Mouse (Mus musculus) kidney, adult 8-10 months (tissue): ENCODE results near the gene Slco3a1.
"Not testable (repeated sequence)": the region's sequence is repeated elsewhere in the genome, so short reads cannot be mapped to it uniquely, and the experiment has no call there.

Source experiments
- DNase-seq, 2 experiments: peaks; one replicate each; pipeline ENCODE4 v3.0.0; 2022

Gene Slco3a1

DNA sequence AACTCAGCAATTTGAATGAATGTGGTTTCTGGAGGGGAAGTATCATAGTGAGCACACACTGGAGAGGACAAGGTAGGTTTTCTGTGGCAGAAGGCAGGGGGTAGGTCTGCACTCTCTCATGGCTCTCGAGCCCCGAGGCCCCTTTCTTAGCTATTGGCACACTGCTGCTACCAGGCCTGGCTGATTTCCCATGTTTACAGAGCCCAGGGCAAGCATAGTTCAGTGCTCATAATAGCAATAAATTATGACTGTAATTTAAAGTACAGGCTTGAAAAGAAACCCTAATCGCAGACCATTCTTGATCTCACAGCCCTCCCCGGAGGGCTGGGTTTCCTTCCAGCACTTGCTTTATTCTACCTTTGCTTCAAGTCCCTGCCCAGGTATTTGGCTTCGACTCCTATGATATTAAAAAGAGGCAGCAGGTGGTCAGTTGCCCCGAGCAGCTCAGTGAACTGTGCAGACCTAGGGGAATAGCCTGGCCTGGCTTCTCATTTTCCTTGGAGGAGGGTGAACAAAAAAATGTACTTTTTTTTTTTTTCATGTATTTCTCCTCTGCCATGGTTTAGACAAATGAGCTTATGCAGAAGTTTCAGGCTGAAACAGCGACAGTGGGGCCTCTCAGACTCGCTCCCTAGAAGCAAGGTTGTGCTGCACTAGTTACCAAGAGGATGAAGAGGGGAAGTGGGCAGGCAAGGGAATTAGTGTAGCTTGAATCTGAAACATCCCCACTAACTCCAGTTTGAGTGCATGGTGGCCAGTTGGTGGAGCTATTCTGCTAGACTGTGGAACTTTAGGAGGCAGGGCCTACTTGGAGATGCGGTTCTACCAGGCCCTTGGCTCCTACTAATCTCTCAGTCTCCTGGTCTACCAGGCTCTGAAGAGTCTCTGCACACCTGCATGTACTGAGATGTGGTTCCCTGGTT lies 130.4 kb downstream of the Slco3a1 start:
- peak; percentile 73 to 75 for DNase-seq

DNA sequence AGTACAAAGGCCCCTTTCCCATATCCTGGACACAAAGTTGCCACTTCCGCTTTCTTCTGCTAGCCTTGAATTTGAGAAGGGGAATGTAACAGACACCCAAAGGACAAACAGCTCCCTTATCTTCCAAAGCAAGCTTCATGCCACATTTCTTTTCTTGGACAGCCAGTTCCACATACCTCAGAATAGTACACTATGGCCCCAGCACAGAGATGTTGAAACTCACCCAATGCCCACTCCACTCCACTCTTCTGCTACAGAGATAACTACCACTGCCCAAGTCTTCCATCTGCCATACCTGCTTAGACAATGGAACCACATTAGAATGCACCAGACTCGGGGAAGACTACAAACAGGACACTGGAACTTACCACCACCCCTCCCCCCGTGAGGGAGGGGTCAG lies 131.3 kb downstream of the Slco3a1 start:
- DNase-seq = no peak

DNA sequence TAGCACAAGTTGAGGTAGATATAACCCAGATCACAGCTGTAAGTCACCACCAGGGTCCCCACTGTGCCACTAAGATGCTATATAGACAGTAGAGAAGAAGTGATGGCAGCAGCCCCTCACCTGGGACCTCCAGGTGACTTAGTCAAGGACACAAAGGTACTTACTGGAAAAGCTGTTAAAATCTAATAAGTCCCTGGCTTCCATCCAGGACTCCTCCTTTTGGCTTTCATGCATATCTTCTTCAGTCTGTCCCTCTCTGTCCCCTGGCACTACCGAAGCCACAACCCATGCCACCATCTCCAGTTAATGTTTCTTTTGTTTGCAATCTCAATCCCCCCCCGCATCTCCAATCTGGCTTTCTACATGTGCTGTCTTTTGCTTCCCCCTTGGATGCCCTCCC lies 131.8 kb downstream of the Slco3a1 start:
- no peak for DNase-seq

DNA sequence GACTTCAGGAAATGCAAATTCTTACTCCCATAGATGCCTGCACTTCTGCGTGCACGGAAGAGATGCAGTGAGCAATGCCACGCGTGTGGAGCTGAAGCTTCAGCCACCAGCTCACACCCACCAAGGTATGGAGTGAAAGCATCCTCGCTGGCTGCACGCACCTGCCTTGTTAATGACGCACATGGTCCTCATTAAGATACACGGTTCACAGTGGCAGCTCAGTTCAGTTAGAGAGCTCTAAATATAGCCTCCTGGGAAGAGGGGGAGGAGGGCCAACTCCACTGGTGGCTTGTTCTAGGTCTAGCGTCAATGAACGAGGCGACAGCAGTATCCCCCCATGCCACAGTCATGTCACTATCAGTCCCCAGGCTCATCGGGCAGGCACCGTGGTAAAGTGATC lies 132.6 kb downstream of the Slco3a1 start:
- no peak for DNase-seq

DNA sequence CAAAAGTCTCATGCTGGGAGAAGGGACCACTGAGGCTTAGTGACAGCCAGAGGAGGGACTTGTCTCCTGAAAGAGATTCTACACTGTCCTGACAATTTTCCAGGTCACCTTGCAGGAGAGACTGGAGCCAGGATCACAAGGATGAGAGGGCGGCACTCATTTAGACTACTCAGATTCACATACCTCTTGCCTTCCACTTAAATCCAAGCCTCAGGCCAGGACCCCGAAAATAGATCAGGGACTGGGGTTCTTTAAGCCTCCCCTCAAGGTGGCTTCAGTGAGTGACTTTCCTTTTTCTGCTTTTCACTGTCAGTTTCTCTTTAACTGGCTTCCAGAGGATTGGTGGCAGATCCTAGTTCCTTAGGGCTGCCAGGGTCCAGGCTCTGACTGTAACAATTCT lies 133.0 kb downstream of the Slco3a1 start:
- no peak for DNase-seq

DNA sequence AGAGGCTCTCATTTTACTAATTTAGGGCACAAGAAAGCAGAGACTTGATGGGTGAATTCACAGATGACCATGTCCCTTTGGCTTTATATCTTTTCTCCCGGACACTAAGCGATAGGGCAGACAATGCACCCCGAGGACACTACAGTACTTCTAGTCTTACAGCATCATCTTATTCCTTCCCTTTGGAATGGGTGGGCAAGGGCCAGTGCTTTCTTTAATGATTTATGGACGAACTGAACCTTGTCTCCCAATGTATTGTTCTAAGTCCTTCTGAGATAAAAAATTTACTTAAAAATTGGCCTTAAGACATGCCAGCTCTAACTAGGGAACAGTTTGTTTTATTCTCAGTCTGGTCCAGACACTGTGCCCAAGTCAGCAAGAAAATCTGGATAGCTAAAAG lies 134.9 kb downstream of the Slco3a1 start:
- DNase-seq = peak; percentile 58 to 67

DNA sequence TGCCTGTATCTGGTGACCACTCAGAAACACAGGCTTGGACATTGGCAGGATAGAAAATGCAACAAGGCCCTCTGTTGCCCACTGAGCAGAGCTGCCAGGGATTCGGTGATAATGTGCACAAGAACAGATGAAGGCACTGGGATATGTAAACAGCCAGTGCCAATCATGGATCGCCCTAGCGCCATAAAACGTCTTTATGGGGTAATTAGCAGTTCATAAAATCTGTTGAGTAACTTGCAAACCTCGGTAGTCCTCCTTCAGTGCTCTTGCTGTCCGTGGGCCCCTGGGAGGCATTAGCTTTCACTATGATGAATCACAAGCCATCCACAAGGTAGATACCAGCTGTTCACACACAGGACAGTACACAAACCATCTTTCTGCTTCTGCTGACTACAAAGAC lies 137.6 kb downstream of the Slco3a1 start:
- DNase-seq = no peak

DNA sequence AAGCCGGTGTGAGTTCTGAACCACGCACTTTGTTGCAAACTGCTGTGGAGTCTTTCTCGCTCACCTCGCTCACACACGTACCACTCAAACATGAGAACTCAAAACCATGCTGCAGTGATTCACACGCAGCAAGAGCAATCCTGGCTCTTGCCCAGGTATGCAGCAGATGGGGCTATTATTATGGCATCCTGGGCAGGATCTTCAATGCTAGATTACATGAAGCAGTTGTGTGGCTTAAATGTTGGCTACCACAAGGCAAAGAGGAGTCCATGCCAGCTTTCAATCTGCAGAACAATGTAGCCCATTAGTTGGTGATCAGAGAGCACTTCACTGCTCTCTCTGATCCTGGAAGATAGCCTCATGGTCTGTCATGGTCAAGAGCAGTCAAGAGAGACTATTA lies 139.3 kb downstream of the Slco3a1 start:
- no peak for DNase-seq

DNA sequence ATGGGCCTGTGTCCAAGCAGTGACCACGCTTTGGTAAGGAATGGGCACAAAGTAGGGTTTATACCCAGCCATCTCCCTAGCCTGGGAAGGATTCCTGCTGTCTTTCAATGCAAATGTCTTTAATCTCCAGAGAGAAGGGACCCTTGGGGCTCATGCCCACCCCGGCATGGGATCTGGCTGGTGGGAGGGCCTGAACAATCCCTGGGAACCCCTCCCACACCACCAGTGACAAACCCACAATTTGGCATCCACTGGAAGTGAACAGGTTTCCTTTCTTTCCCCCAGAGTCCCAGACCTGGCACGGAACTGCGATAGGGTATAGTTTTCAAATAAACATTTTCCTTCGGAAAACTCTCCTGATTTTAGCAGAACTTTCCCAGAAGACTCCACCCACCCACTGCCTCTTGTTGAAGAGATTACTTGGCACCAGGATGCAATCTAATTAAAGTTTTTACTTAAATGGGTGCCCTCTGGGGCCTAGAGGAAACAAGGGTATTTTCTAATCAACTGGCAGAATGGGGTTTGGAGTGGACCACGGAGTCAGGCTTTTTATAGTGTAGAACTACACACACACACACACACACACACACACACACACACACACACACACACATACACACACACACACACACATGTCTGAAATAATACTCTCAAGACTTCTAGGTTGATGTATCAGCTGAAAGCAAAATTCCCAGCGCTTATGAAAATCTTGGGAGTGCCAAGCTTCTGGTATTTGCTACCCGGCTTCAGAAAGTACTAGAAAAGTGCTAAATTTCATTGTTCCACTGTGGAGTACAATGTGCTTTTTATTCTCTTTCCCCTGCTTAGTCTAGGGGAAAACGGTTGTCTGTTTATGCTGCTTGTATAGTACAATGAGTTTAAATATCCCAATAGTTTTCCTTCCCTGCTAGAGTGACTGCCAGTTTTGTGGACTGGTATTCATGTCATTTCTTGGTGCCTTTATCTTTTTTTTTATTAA lies 140.6 kb downstream of the Slco3a1 start:
- no peak for DNase-seq

DNA sequence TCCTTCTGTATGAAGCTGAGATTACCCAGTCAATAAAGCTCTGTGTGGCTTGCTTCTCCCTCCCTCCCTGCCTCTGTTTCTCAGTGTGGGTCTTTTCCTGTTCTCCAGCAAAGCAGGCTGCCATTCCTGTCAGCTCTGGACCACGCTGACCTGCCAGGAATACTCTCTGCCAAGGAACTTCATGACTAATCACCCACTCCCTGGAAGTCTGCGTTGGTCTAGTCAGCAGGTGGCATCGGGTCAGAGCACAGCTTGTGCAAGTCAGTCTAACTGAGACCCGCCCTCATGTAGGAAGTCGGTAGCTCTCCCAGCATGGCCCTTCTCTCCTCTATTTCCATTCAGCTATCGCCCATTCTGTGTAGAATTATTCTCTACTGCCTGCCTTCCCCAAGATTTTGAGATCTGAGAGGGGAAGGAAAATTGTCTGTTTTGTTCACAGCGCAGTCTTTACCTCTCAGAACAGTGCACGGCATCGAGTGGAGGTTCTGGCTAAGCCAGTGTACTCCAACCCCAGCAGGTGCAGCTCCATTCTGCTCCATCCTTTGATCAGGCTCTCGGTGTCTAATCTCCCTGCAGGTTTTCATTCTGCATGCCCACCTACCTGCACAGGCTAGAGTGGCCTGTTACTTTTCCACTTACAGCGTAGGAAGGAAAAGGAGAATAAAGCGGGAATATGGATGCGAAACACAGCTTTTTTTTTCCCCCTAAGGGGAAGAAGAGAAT lies 145.8 kb downstream of the Slco3a1 start:
- DNase-seq = peak; percentile 76 to 82

DNA sequence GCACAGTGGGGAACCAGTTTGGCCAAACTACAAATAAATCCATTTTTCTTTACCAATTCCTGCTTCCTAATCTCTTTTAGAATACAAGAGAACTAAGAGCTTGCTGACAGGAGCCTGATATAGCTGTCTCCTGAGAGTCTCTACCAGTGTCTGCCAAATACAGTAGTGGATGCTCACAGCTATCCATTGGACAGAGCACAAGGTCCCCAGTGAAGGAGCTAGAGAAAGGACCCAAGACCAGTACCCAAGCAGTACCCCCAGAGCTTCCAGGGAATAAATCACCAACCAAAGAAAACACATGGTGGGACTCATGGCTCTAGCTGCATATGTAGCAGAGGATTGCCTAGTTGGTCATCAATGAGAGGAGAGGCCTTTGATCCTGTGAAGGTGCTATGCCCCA lies 146.7 kb downstream of the Slco3a1 start:
- DNase-seq = not testable (repeated sequence)

DNA sequence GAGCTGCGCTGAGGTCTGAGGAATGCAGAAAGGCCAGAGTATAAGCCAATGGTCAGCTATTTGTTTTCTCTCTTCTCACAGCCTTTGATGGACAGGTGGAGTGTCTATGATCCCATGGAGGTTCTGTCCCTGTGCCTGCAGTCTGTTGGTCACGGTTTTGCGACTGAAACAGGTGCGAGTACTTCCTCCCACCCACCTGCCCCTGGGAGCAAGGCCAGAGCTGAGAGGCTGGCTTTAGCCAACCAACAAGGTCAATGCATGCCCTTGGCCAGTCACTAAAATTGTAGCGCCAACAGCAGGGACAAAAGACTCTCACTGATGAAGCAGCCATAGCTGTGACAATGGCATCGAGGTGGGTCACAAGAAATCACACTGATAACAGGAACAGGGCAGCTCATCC lies 154.9 kb downstream of the Slco3a1 start:
- peak; percentile 55 for DNase-seq

DNA sequence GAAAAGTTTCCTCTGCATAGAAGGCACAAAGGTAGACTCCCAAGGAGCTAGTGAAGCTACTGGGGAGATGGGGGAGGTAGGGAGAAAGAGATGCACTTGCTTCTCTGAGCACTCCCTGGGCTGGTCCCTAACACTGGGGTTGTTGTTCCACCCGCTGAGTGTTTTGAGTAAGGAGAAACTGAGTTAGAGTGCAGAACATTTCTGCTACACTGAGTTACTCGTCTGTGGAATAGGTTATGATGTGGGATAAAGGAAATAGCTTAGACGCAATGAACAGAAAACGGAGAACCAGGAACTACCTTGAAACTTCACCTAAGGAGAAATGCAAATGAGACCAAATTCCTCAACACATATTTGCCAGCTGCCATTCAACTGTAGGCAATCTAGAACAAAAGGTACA lies 155.4 kb downstream of the Slco3a1 start:
- DNase-seq = peak in 1 of 2 experiments; percentile 61

DNA sequence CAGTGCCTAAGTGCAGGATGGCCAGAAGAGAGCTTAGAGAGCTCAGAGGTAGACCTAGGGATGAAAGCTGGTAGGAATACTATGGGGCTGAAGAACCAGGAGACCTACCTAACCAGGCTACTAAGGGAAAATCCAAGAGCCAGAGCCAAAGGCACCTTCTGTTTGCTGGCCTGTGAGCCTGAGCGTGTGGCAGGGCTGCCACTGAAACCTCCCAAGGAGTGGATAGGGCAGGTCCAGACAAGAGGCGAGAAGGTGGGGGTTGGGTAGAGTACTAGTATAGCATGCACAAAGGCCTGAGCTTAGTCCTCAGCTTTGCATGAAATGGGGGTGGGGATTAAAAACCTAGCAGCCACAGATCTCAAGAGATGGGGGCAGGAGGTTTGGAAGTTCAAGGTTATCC lies 156.3 kb downstream of the Slco3a1 start:
- DNase-seq = no peak

DNA sequence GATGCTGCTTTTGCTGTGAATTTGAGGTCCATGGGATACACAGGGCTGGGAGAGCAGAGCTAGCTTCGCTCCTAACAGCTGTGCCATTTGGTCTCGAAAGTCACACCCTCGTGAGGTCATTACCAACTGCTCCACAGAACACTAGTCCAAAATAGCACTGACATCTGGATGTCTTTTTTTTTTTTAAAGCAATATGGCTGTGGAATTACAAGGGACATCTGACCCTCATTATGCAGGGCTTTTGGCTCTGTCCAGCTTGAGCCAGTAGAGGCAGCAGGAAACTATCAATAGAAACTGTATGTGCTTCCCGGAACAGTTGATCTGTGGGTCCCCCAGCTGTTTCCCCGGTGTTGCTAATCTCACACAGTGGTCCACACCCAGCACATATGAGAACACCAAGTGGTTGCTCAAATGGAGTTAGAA lies 163.1 kb downstream of the Slco3a1 start:
- DNase-seq = no peak

DNA sequence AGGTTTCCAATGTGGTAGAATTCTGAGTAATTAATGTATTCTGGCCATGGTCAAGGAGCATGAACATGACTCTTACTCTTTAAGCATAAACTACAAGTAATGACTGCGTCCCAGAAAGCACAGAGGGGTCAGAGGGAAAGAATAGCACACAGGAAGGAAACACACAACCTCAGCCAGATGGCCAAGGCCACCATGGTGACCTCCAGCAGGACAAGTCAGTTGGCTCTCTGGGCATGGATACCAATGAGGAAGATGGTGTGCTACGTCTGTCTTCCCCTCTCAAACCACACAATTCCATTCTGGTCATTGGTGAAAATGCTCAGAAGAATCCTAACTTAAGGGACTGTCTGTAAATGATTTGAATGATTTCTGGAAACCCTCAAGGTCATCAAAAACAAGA lies 165.0 kb downstream of the Slco3a1 start:
- DNase-seq = no peak

DNA sequence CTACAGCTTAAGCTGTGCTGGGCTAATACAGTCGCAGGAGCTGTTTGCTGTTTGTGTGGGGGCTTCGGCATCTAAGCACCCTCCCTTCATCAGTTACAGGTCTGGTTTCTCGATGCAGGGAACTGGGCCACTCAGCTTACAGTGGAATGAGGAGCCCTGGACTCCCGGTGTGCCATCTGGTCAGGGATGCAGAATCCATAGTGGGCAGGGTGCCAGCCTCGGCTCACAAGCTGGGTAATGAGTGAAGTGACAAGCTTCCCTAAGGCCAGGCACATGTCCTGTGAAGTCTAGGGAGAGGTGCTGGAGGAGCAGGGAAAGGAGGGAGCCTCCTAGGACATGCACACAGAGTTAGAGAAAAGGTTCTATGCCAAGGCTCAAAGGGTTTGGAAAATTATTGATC lies 168.3 kb downstream of the Slco3a1 start:
- DNase-seq = peak; percentile 47 to 62

DNA sequence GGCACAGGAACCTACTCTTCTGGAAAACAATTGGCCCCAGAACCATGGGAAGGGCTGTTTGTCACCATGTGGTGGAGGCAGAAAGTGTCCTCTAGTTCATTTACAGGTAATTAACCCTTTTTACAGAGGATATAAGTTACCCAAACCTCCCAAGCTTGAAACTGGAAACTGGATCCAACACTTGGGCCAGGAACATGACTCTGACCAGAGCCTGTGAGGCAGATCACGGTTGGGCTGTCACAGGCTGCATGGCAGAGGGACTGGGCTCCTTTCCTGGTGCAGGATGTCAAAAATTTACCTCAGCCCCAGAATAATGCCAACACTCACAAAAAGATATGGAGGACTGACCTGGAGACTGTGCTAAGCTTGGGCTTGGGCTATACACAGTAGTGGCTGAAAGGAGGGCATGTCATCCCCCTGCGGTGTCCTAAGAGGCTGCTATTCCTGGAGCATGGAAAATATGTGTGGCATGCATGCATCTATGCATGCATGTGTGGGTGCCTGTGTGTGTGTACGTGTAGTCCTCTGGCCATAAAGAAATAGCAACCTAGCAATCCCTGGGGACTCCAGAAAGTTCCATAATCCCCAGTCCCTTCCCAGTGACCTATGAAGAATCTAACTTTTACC lies 171.4 kb downstream of the Slco3a1 start:
- DNase-seq = no peak

DNA sequence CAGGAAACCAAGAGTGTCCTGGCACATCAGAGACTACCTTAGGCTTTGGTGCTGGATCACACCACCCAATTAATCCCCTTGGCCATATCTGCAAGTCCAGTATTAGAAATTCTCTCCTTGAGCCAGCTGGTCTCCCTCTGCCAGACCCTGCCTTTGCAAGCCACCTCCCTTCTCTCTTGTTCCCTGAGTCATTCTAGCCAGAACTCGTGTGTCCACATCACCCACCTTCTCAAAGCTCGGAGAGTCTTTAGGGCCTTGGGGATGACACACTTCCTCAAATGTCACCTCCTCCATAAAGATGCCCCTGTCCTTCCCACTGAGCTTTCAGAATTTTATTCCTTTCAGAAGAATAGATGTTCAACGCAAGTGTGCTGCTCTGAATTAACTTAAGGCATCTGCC lies 172.3 kb downstream of the Slco3a1 start:
- no peak for DNase-seq

DNA sequence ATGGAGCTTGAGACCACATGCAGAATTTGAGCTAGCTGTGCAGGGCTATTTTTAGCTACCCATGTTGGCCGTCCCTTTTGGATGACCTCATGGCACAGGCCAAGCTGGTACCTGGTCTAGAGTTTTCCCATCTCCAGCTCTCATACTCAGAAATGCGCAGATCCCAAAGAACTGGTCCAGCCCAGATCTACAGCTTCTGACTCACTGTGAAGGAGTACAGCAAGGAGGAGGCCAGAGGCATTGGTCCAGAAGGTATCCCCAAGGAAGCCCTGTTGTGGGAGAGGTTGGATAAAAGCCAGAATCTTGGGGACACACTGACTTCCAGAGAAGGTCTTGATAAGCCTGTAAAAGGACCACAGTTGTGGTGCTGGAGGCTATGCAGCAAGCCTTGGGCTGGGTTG lies 172.7 kb downstream of the Slco3a1 start:
- DNase-seq = peak; percentile 43 to 58

DNA sequence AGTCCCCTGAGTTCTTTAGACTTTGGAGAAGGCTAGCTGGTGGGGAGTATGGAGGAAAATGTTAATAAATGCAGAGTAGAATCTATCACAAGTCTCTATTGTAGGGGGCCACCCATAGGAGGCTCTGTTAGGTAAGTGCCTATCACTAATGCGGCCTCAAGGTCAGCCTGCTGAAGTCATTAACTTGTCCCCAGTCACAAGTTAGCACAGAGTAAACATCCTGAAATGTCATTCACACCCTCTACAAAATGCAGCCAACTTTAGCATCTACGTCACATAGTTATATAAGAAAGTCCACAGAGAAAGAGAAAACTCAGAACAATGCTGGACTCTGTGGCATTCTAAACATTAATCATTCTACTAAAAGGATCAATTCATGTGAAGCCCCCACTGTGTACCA lies 173.5 kb downstream of the Slco3a1 start:
- peak in 1 of 2 experiments; percentile 67 for DNase-seq

DNA sequence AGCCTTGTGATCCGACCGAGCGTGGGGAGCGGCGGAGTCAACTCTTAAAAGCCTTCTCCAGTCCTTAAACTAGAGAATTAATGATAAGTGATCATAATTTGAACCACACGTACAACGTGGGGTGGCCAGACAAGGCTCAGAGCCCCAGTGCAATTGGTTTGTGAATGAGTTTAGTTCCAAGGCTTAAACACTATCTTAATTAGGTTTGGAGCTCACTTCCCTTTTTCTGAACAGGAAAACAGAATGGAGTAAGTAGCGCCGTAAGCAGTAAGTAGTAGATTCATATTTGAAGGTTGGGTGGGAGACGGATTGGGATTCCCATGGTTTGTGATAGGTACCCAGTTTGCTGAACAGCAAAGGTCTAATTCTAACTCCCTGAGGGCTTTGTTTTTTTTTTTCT lies 176.7 kb downstream of the Slco3a1 start:
- no peak for DNase-seq
